Mouse (Mus musculus) cerebellum, adult 2 months (tissue): ENCODE data around the gene Gpr34. TPM values are rescaled to one million over a fixed set of nuclear protein-coding genes. Genes with fewer than 3 reads are reported as not detected.

Experiments
- DNase-seq, 2 experiments: peaks; one replicate each; pipeline ENCODE4 v3.0.0; 2021
- H3K27ac ChIP-seq: fragments of 200-500 bp; 2 replicates; pipeline ENCODE4 v1.5.1; 2012; ENCODE audit warnings: low read length, control low read depth, inconsistent platforms; ENCODE audit not compliant: insufficient read depth
- H3K27me3 ChIP-seq: fragments of 200-500 bp; 2 replicates; pipeline ENCODE4 v1.6.1; 2012; ENCODE audit warnings: inconsistent platforms, mild to moderate bottlenecking, low read length, moderate library complexity; ENCODE audit not compliant: control insufficient read depth, insufficient read depth
- H3K4me1 ChIP-seq: fragments of 200-500 bp; 2 replicates; pipeline ENCODE4 v1.6.1; 2011; ENCODE audit warnings: low read length; ENCODE audit not compliant: control insufficient read depth, insufficient read depth
- H3K4me3 ChIP-seq: fragments of 200-500 bp; replicated peaks from 2 replicates; pipeline ENCODE3; 2011; ENCODE audit warnings: mild to moderate bottlenecking, low read depth, low read length, control low read depth; ENCODE audit not compliant: insufficient read depth
- CTCF ChIP-seq: fragments of 200-500 bp; IDR thresholded peaks from 2 replicates; pipeline ENCODE4 v1.5.1; 2011; ENCODE audit warnings: low read depth, mild to moderate bottlenecking, control low read depth, low read length, moderate library complexity, borderline replicate concordance; ENCODE audit not compliant: insufficient read depth
- POLR2A ChIP-seq: fragments of 200-500 bp; IDR thresholded peaks from 2 replicates; pipeline ENCODE4 v1.6.1; 2011; ENCODE audit warnings: low read length, control low read depth, borderline replicate concordance; ENCODE audit not compliant: insufficient read depth
- WGBS: fragments of 180-500 bp; shearing (Covaris S2); methylation state at CpG from one replicate; pipeline ENCODE4 v1.1.7; 2018; 5-methylcytosine and 5-hydroxymethylcytosine counted together
- polyA plus RNA-seq: library from polyadenylated mRNA; depleted of rRNA; stranded (reverse); fragments of >200 nt; gene quantifications from 2 replicates; pipeline ENCODE4 v1.2.3, GENCODE M21; 2012

Gene Gpr34
- polyA plus RNA-seq, 1 experiment, result 3.1 TPM

- no peak for DNase-seq
- WGBS, result 92% methylated on average over 1 of the region's 1 CpGs
- Histone ChIP-seq H3K27me3 (no peaks in the 10 kb centered on the region), H3K4me3 (no peak overlapping the region), H3K27ac (no peak overlapping the region), H3K4me1 (no peaks in the 10 kb centered on the region)
- TF ChIP-seq POLR2A (no peak), CTCF (no peak)
Observed at GRCm38 (mm10) chrX:13617294-13617693, 14.6 kb upstream of the Gpr34 start.

GRCm38 (mm10) chrX:13618476-13618875 is 13.4 kb upstream of the Gpr34 start:
- TF ChIP-seq POLR2A (no peak), CTCF (no peak)
- Histone ChIP-seq H3K4me1 (no peaks in the 10 kb centered on the region), H3K27ac (no peak overlapping the region), H3K4me3 (no peak overlapping the region), H3K27me3 (no peaks in the 10 kb centered on the region)
- WGBS, result 81% methylated on average over 4 of the region's 4 CpGs
- no peak for DNase-seq

- H3K4me3 ChIP-seq, result no peak overlapping the region
- WGBS, result 50% methylated on average over 4 of the region's 4 CpGs
- TF ChIP-seq CTCF (no peak), POLR2A (no peak)
- H3K27me3 ChIP-seq, result no peaks in the 10 kb centered on the region
- no peak overlapping the region for H3K27ac ChIP-seq
- no peaks in the 10 kb centered on the region for H3K4me1 ChIP-seq
- DNase-seq, result no peak
Observed at GRCm38 (mm10) chrX:13621473-13621872, 10.4 kb upstream of the Gpr34 start.

- Histone ChIP-seq H3K4me1 (no peaks in the 10 kb centered on the region), H3K27ac (no peak overlapping the region), H3K4me3 (no peak overlapping the region), H3K27me3 (no peaks in the 10 kb centered on the region)
- WGBS, result 93% methylated on average over 5 of the region's 5 CpGs
- no peak for DNase-seq
- TF ChIP-seq CTCF (no peak), POLR2A (no peak)
Observed at GRCm38 (mm10) chrX:13622654-13623053, 9.2 kb upstream of the Gpr34 start.

- no peak overlapping the region for H3K27ac ChIP-seq
- no peaks in the 10 kb centered on the region for H3K27me3 ChIP-seq
- no peaks in the 10 kb centered on the region for H3K4me1 ChIP-seq
- no peak for DNase-seq
- no peak overlapping the region for H3K4me3 ChIP-seq
- 94% methylated on average over 1 of the region's 1 CpGs for WGBS
- no peak for TF ChIP-seq CTCF
- no peak for TF ChIP-seq POLR2A
Observed at GRCm38 (mm10) chrX:13636398-13636797, 4.5 kb downstream of the Gpr34 start.

GRCm38 (mm10) chrX:13638894-13639293 is 7.0 kb downstream of the Gpr34 start:
- H3K4me1 ChIP-seq, result no peaks in the 10 kb centered on the region
- 51% methylated on average over 2 of the region's 2 CpGs for WGBS
- no peak overlapping the region for H3K27ac ChIP-seq
- TF ChIP-seq POLR2A, result no peak
- TF ChIP-seq CTCF, result no peak
- no peak for DNase-seq
- H3K4me3 ChIP-seq, result no peak overlapping the region
- no peaks in the 10 kb centered on the region for H3K27me3 ChIP-seq

- 95% methylated on average over 2 of the region's 2 CpGs for WGBS
- no peak for DNase-seq
- H3K27me3 ChIP-seq, result no peaks in the 10 kb centered on the region
- H3K4me3 ChIP-seq, result no peak overlapping the region
- H3K4me1 ChIP-seq, result 0 out of 2 replicates have a peak, but pooled peaks cover 2% of the 10 kb centered on the region
- no peak for TF ChIP-seq POLR2A
- TF ChIP-seq CTCF, result no peak
- H3K27ac ChIP-seq, result no peak overlapping the region
Observed at GRCm38 (mm10) chrX:13651889-13652288, 20.0 kb downstream of the Gpr34 start.

- DNase-seq, result no peak
- 0 out of 2 replicates have a peak, but pooled peaks cover 2% of the 10 kb centered on the region for H3K4me1 ChIP-seq
- TF ChIP-seq POLR2A, result no peak
- TF ChIP-seq CTCF, result no peak
- no peaks in the 10 kb centered on the region for H3K27me3 ChIP-seq
- H3K27ac ChIP-seq, result no peak overlapping the region
- no peak overlapping the region for H3K4me3 ChIP-seq
- WGBS, result 96% methylated on average over 1 of the region's 1 CpGs
Observed at GRCm38 (mm10) chrX:13652291-13652690, 20.4 kb downstream of the Gpr34 start.
